Mouse (Mus musculus) neural tube, embryonic 11.5 days (tissue): ENCODE data around the gene Stat4. TPM values are rescaled to one million over a fixed set of nuclear protein-coding genes. Genes with fewer than 3 reads are reported as not detected.
"Not testable (repeated sequence)": the region's sequence is repeated elsewhere in the genome, so short reads cannot be mapped to it uniquely, and the experiment has no call there.

Experiments used
- ATAC-seq: fragments of 200-750 bp; cut with Nextera tagmentation; 2 replicates; pipeline ENCODE4 v1.8.0; 2017; ENCODE audit warnings: moderate number of reproducible peaks, mild to moderate bottlenecking, moderate TSS enrichment, moderate library complexity; ENCODE audit not compliant: insufficient read depth, low FRiP score, low TSS enrichment
- DNase-seq: peaks from one replicate; pipeline ENCODE4 v3.0.0-alpha.2; 2015; ENCODE audit warnings: low spot score
- H3K27ac ChIP-seq: fragments of 300-500 bp; sonication (generic); 2 replicates; pipeline ENCODE4 v1.5.1; 2014; ENCODE audit warnings: low read depth, mild to moderate bottlenecking, low read length
- H3K27me3 ChIP-seq: fragments of 300-500 bp; sonication (generic); 2 replicates; pipeline ENCODE4 v1.6.1; 2014; ENCODE audit warnings: mild to moderate bottlenecking, low read length, mixed read lengths; ENCODE audit not compliant: control insufficient read depth, insufficient read depth
- H3K36me3 ChIP-seq: fragments of 300-500 bp; sonication (generic); 2 replicates; pipeline ENCODE4 v1.6.1; 2014; ENCODE audit warnings: mild to moderate bottlenecking, low read length, moderate library complexity, mixed read lengths; ENCODE audit not compliant: control insufficient read depth, insufficient read depth
- H3K4me1 ChIP-seq: fragments of 300-500 bp; sonication (generic); 2 replicates; pipeline ENCODE4 v1.6.1; 2014; ENCODE audit warnings: low read length, mixed read lengths; ENCODE audit not compliant: control insufficient read depth, insufficient read depth
- H3K4me2 ChIP-seq: fragments of 300-500 bp; sonication (generic); 2 replicates; pipeline ENCODE4 v1.6.1; 2014; ENCODE audit warnings: low read depth, mild to moderate bottlenecking, moderate library complexity
- H3K4me3 ChIP-seq: fragments of 300-500 bp; sonication (generic); 2 replicates; pipeline ENCODE4 v1.5.1; 2014; ENCODE audit warnings: low read depth, low read length
- H3K9ac ChIP-seq: fragments of 300-500 bp; sonication (generic); 2 replicates; pipeline ENCODE4 v1.6.1; 2014; ENCODE audit warnings: mild to moderate bottlenecking, low read length
- H3K9me3 ChIP-seq: fragments of 300-500 bp; sonication (generic); 2 replicates; pipeline ENCODE4 v1.6.1; 2016; ENCODE audit warnings: low read length; ENCODE audit not compliant: control insufficient read depth
- WGBS: fragments of 180-500 bp; shearing (Covaris S2); extraction: QIAGEN DNeasy Blood & Tissue Kit; methylation state at CpG from one replicate; pipeline ENCODE4 v1.1.7; 2014; 5-methylcytosine and 5-hydroxymethylcytosine counted together
- polyA plus RNA-seq: library from polyadenylated mRNA; unstranded; fragments of >200 nt; fragmentation: Nextera tagmentation; extraction: Ambion mirVana; gene quantifications from 2 replicates; pipeline ENCODE4 v1.2.1, GENCODE M21; 2014

Stat4 gene
- polyA plus RNA-seq, 1 experiment from 2014 or later: 1.1 TPM

- no peaks in the 10 kb centered on the region for H3K9me3 ChIP-seq
- no peak overlapping the region for H3K4me3 ChIP-seq
- H3K27me3 ChIP-seq: no peaks in the 10 kb centered on the region
- no peak overlapping the region for H3K27ac ChIP-seq
- no peaks in the 10 kb centered on the region for H3K4me1 ChIP-seq
- WGBS: 84% methylated on average over 9 of the region's 9 CpGs
- H3K9ac ChIP-seq: no peak overlapping the region
- no peaks in the 10 kb centered on the region for H3K36me3 ChIP-seq
- ATAC-seq (no peak), DNase-seq (no peak)
- no peak overlapping the region for H3K4me2 ChIP-seq
These were observed 52.7 kb downstream of the Stat4 start for GRCm38 (mm10) chr1:52039626-52040025.

- Histone ChIP-seq H3K4me3 (no peak overlapping the region), H3K9ac (no peak overlapping the region), H3K4me2 (no peak overlapping the region), H3K27me3 (no peaks in the 10 kb centered on the region), H3K27ac (no peak overlapping the region), H3K36me3 (no peaks in the 10 kb centered on the region), H3K9me3 (no peaks in the 10 kb centered on the region), H3K4me1 (no peaks in the 10 kb centered on the region)
- DNase-seq: no peak
- no peak for ATAC-seq
- 85% methylated on average over 11 of the region's 11 CpGs for WGBS
These were observed 53.6 kb downstream of the Stat4 start for GRCm38 (mm10) chr1:52040366-52041061.

- Histone ChIP-seq H3K9me3 (no peaks in the 10 kb centered on the region), H3K27ac (no peak overlapping the region), H3K4me1 (no peaks in the 10 kb centered on the region), H3K4me2 (no peak overlapping the region), H3K9ac (no peak overlapping the region), H3K36me3 (no peaks in the 10 kb centered on the region), H3K27me3 (no peaks in the 10 kb centered on the region), H3K4me3 (no peak overlapping the region)
- WGBS: 79% methylated on average over 4 of the region's 4 CpGs
- DNase-seq (no peak), ATAC-seq (no peak)
These were observed 56.2 kb downstream of the Stat4 start for GRCm38 (mm10) chr1:52043191-52043590.

GRCm38 (mm10) chr1:52046891-52047290 lies 59.9 kb downstream of the Stat4 start:
- not testable (repeated sequence) for ATAC-seq, H3K36me3 ChIP-seq, H3K4me3 ChIP-seq, H3K27me3 ChIP-seq, H3K9ac ChIP-seq, H3K4me2 ChIP-seq, H3K9me3 ChIP-seq, H3K4me1 ChIP-seq, H3K27ac ChIP-seq, DNase-seq
- 92% methylated on average over 10 of the region's 10 CpGs for WGBS

GRCm38 (mm10) chr1:52048711-52049110 lies 61.8 kb downstream of the Stat4 start:
- Histone ChIP-seq H3K36me3 (no peaks in the 10 kb centered on the region), H3K27ac (no peak overlapping the region), H3K27me3 (no peaks in the 10 kb centered on the region), H3K9me3 (no peaks in the 10 kb centered on the region), H3K4me3 (no peak overlapping the region), H3K4me1 (no peaks in the 10 kb centered on the region), H3K9ac (no peak overlapping the region), H3K4me2 (no peak overlapping the region)
- ATAC-seq: no peak
- WGBS: 80% methylated on average over 2 of the region's 2 CpGs
- no peak for DNase-seq

- no peak overlapping the region for H3K4me3 ChIP-seq
- H3K9ac ChIP-seq: no peak overlapping the region
- 95% methylated on average over 3 of the region's 3 CpGs for WGBS
- ATAC-seq (no peak), DNase-seq (no peak)
- H3K4me1 ChIP-seq: no peaks in the 10 kb centered on the region
- H3K27ac ChIP-seq: no peak overlapping the region
- H3K27me3 ChIP-seq: no peaks in the 10 kb centered on the region
- no peaks in the 10 kb centered on the region for H3K36me3 ChIP-seq
- H3K9me3 ChIP-seq: no peaks in the 10 kb centered on the region
- H3K4me2 ChIP-seq: no peak overlapping the region
These were observed 62.9 kb downstream of the Stat4 start for GRCm38 (mm10) chr1:52049827-52050226.

- H3K27me3 ChIP-seq: no peaks in the 10 kb centered on the region
- no peak overlapping the region for H3K4me3 ChIP-seq
- H3K36me3 ChIP-seq: no peaks in the 10 kb centered on the region
- ATAC-seq (no peak), DNase-seq (no peak)
- H3K9me3 ChIP-seq: no peaks in the 10 kb centered on the region
- no peaks in the 10 kb centered on the region for H3K4me1 ChIP-seq
- H3K9ac ChIP-seq: no peak overlapping the region
- 59% methylated on average over 3 of the region's 3 CpGs for WGBS
- no peak overlapping the region for H3K4me2 ChIP-seq
- H3K27ac ChIP-seq: no peak overlapping the region
These were observed 64.6 kb downstream of the Stat4 start for GRCm38 (mm10) chr1:52051542-52051941.

- no peak overlapping the region for H3K4me2 ChIP-seq
- H3K36me3 ChIP-seq: no peaks in the 10 kb centered on the region
- H3K9ac ChIP-seq: no peak overlapping the region
- no peaks in the 10 kb centered on the region for H3K27me3 ChIP-seq
- ATAC-seq (no peak), DNase-seq (no peak)
- H3K27ac ChIP-seq: no peak overlapping the region
- no peak overlapping the region for H3K4me3 ChIP-seq
- H3K9me3 ChIP-seq: no peaks in the 10 kb centered on the region
- H3K4me1 ChIP-seq: no peaks in the 10 kb centered on the region
- WGBS: 90% methylated on average over 9 of the region's 9 CpGs
These were observed 66.0 kb downstream of the Stat4 start for GRCm38 (mm10) chr1:52052910-52053309.

GRCm38 (mm10) chr1:52055947-52056346 lies 69.0 kb downstream of the Stat4 start:
- Histone ChIP-seq H3K4me2 (no peak overlapping the region), H3K36me3 (no peaks in the 10 kb centered on the region), H3K4me3 (no peak overlapping the region), H3K27ac (no peak overlapping the region), H3K27me3 (no peaks in the 10 kb centered on the region), H3K9ac (no peak overlapping the region), H3K9me3 (no peaks in the 10 kb centered on the region), H3K4me1 (no peaks in the 10 kb centered on the region)
- 87% methylated on average over 4 of the region's 4 CpGs for WGBS
- ATAC-seq: no peak
- DNase-seq: no peak
